Mouse (Mus musculus) liver, embryonic 11.5 days (tissue): ENCODE measurements at regions not wholly inside any gene's neighbourhood (a gene's known extent, or its start where the extent isn't known, plus 50 kb on each side); places are given as distances from the start of the nearest gene placed in this dataset.
A peak's percentile ranks its signal among the peaks of the same experiment; 100 is the strongest.

ENCODE experiments used
- ATAC-seq: fragments of 200-750 bp; cut with Nextera tagmentation; replicated peaks from 2 replicates; pipeline ENCODE4 v1.8.0; 2017; ENCODE audit warnings: moderate number of reproducible peaks, mild to moderate bottlenecking, moderate TSS enrichment, moderate library complexity; ENCODE audit not compliant: low FRiP score
- DNase-seq: peaks from one replicate; pipeline ENCODE4 v3.0.0-alpha.2; 2017; ENCODE audit warnings: low spot score
- H3K27ac ChIP-seq: fragments of 300-500 bp; sonication (generic); 2 replicates; pipeline ENCODE4 v1.5.1; 2014; ENCODE audit warnings: mild to moderate bottlenecking, low read depth, low read length, control low read depth
- H3K27me3 ChIP-seq: fragments of 300-500 bp; sonication (generic); replicated peaks from 2 replicates; pipeline ENCODE4 v1.6.1; 2014; ENCODE audit warnings: low read length, mixed read lengths; ENCODE audit not compliant: control insufficient read depth, insufficient read depth
- H3K36me3 ChIP-seq: fragments of 300-500 bp; sonication (generic); 2 replicates; pipeline ENCODE4 v1.6.1; 2014; ENCODE audit warnings: mild to moderate bottlenecking, low read length, moderate library complexity, mixed read lengths; ENCODE audit not compliant: control insufficient read depth, insufficient read depth
- H3K4me1 ChIP-seq: fragments of 300-500 bp; sonication (generic); replicated peaks from 2 replicates; pipeline ENCODE4 v1.6.1; 2014; ENCODE audit warnings: low read length, mixed read lengths; ENCODE audit not compliant: control insufficient read depth, insufficient read depth
- H3K4me2 ChIP-seq: fragments of 300-500 bp; sonication (generic); 2 replicates; pipeline ENCODE4 v1.6.1; 2014; ENCODE audit warnings: mild to moderate bottlenecking, control low read depth, moderate library complexity
- H3K4me3 ChIP-seq: fragments of 300-500 bp; sonication (generic); 2 replicates; pipeline ENCODE4 v1.5.1; 2014; ENCODE audit warnings: low read depth, low read length, control low read depth
- H3K9ac ChIP-seq: fragments of 300-500 bp; sonication (generic); 2 replicates; pipeline ENCODE4 v1.6.1; 2014; ENCODE audit warnings: low read depth, low read length, control low read depth
- H3K9me3 ChIP-seq: fragments of 300-500 bp; sonication (generic); 2 replicates; pipeline ENCODE4 v1.6.1; 2016; ENCODE audit warnings: low read length, inconsistent platforms, mixed read lengths; ENCODE audit not compliant: control insufficient read depth
- WGBS: fragments of 180-500 bp; shearing (Covaris S2); extraction: QIAGEN DNeasy Blood & Tissue Kit; methylation state at CpG from one replicate; pipeline ENCODE4 v1.1.7; 2014; 5-methylcytosine and 5-hydroxymethylcytosine counted together

DNA sequence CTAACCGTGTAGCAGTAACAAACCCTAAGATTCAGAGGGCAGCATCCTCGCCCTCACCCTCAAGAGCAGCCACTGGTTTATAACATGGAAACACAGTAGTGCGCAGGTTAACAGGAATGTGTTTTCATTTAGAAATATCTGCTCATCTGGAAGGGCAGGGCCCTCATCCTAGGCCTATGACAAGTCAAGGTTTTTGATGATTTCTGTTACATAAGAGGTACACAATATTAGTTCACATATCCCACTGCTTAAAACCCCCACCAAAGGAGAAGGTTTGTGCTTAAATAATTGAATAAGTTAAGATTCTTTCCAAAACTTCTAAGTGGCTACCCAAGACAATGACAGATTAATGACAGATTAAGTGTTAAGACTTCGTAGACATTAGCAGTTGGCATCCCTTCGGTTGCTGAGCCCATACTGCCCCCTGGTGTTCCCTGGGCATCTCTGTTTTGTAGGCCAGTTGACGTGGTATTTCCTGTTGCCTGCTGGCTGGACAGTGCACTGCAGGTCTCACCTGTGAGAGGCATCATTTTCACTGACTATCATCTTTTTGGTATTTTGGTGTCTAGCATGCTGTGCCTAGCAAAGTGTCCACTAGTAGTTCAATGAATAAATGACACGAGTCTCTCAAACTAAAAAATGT is 581.2 kb downstream of the Gm19410 start:
- ATAC-seq: peak; percentile 47

DNA sequence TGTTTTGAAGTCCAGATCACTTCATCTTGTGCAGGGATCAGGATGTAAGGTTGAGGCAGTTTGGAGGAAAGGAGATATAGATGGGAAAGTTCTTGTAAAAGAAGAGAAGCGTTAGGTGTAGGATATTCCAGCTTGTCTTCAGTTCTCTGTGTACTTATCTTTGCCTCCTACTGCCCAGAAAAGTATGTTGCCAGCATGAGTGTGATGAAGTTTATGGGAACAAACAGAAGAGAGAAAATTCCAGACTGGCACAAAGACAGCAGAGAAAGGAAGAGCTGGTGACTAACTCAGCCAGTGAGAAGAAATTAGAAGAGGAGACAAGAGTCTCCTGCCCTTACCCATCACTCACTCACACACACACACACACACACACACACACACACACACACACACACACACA is 582.5 kb downstream of the Gm19410 start:
- H3K4me1 ChIP-seq: no peaks in the 10 kb centered on the region
- WGBS: 86% methylated on average over 1 of the region's 1 CpGs
- H3K4me3 ChIP-seq: no peak overlapping the region
- no peaks in the 10 kb centered on the region for H3K9me3 ChIP-seq
- H3K27me3 ChIP-seq: no peaks in the 10 kb centered on the region
- H3K9ac ChIP-seq: no peak overlapping the region
- DNase-seq (no peak), ATAC-seq (no peak)
- H3K27ac ChIP-seq: no peak overlapping the region
- no peak overlapping the region for H3K4me2 ChIP-seq
- no peaks in the 10 kb centered on the region for H3K36me3 ChIP-seq

More for the DNA sequence above, 581.2 kb downstream of the Gm19410 start:
- Histone ChIP-seq H3K27me3 (no peaks in the 10 kb centered on the region), H3K4me3 (no peak overlapping the region), H3K36me3 (no peaks in the 10 kb centered on the region), H3K4me2 (no peak overlapping the region), H3K9me3 (no peaks in the 10 kb centered on the region), H3K27ac (no peak overlapping the region), H3K9ac (no peak overlapping the region), H3K4me1 (no peaks in the 10 kb centered on the region)
- peak; percentile 57 for DNase-seq
- 44% methylated on average over 7 of the region's 7 CpGs for WGBS

DNA sequence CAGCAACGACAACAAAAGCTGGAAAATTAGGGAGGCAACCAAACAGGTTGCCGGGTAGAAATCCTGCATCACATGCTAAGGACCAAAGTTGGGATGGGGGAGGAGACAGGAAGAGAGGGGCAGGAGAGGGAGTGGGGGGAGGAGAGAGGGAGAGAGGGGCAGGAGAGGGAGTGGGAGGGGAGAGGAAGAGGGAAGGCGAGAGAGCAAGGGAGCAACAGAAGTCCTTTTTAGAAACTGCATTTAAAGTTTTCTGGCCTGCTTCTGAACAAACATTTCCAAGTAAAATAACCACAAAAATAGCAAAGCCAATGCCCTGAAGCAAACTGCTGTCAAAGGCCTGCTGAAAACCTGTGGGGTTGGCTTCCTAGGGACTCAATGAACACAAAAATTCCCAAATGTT is 589.3 kb downstream of the Gm19410 start:
- H3K27ac ChIP-seq: no peak overlapping the region
- H3K4me1 ChIP-seq: no peaks in the 10 kb centered on the region
- no peaks in the 10 kb centered on the region for H3K9me3 ChIP-seq
- H3K36me3 ChIP-seq: no peaks in the 10 kb centered on the region
- DNase-seq (no peak), ATAC-seq (no peak)
- no peak overlapping the region for H3K4me2 ChIP-seq
- WGBS: 32% methylated on average over 3 of the region's 3 CpGs
- H3K9ac ChIP-seq: no peak overlapping the region
- no peak overlapping the region for H3K4me3 ChIP-seq
- H3K27me3 ChIP-seq: no peaks in the 10 kb centered on the region

DNA sequence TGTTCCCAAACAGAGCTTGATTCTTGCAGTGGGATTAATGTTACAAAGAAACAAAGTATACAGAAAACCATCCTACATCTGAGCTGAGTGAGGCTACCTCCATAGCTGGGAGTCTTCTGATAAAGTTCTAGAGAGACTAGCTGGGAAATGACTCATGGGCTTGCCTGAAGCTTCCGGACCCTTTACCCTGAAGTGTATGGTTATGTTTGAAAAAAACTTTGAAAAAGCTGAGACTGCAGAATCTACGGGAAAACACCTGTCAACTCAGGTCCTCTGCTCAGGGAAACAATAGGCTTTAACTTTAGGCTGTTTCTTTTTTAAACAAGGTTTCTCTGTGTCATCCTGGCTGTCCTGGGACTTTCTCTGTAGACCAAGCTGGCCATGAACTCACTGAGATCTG is 593.4 kb downstream of the Gm19410 start:
- Histone ChIP-seq H3K9ac (no peak overlapping the region), H3K4me1 (no peaks in the 10 kb centered on the region), H3K4me2 (no peak overlapping the region), H3K4me3 (no peak overlapping the region), H3K36me3 (no peaks in the 10 kb centered on the region), H3K27ac (no peak overlapping the region), H3K9me3 (no peaks in the 10 kb centered on the region), H3K27me3 (no peaks in the 10 kb centered on the region)
- no peak for DNase-seq
- no peak for ATAC-seq
- WGBS: 68% methylated on average over 2 of the region's 2 CpGs

DNA sequence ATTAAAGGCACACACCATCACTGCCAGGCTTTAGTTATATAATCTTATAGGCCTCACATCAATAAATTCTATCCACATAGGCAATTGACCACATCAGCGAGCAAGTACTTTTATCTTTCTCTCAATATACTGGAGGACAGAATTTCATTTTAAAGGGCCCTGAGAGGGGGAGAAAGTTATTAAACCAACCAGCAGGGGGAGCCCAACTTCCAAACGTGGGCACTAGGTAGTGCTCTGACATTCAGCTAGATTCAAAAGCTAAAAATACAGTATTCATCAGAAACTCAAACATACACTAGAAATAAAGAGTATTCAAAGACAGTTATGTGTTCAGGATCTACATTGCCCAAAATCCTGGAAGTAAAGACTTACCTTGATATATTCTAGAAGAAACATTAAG is 595.7 kb downstream of the Gm19410 start:
- Histone ChIP-seq H3K4me2 (no peak overlapping the region), H3K36me3 (no peaks in the 10 kb centered on the region), H3K9ac (no peak overlapping the region), H3K27me3 (no peaks in the 10 kb centered on the region), H3K9me3 (no peaks in the 10 kb centered on the region), H3K4me3 (no peak overlapping the region), H3K27ac (no peak overlapping the region), H3K4me1 (no peaks in the 10 kb centered on the region)
- WGBS: 9% methylated on average over 2 of the region's 2 CpGs
- no peak; the same call in 1 of the 2 replicates for ATAC-seq
- peak; percentile 37 for DNase-seq

DNA sequence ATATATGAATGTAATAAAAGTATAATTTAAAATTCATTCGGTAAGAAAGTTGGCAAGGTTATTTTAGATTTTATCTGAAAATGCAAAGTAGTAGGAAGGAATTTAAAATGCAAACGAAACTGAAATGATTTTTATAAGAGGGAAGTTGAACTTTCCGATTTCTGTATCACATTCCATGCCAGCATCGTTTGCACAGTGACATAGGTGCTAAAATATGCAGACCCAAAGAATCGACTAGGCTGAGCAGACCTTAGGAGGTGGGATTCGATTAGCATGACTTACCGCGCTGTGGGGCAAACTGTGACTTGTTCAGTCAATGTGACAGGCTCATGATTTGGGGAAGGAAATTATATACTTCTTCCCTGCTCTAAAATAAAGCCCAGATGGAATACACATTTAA is 596.2 kb downstream of the Gm19410 start:
- Histone ChIP-seq H3K4me1 (no peaks in the 10 kb centered on the region), H3K9me3 (no peaks in the 10 kb centered on the region), H3K36me3 (no peaks in the 10 kb centered on the region), H3K27ac (no peak overlapping the region), H3K4me3 (no peak overlapping the region), H3K4me2 (no peak overlapping the region), H3K9ac (no peak overlapping the region), H3K27me3 (no peaks in the 10 kb centered on the region)
- DNase-seq (no peak), ATAC-seq (no peak)
- WGBS: 46% methylated on average over 8 of the region's 8 CpGs

DNA sequence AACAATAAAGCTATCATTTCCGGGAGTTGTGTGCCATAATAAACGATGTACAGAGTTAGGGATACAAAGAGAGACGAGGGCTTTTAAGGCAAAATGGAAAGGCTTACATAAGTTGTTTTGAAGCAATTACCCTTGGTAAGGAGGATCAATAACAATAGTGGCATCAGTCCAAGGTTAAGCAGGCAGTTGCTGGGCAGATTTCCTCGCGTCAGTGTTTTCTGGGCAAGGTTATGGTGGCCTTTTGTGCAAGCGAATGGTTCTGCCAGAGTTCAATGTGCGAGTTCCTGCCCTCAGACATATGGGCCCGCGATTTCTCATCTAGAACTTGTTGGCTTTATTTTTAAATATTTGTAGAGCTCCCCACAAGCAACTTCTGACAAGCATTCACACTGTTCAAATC is 597.7 kb downstream of the Gm19410 start:
- WGBS: 77% methylated on average over 9 of the region's 9 CpGs

DNA sequence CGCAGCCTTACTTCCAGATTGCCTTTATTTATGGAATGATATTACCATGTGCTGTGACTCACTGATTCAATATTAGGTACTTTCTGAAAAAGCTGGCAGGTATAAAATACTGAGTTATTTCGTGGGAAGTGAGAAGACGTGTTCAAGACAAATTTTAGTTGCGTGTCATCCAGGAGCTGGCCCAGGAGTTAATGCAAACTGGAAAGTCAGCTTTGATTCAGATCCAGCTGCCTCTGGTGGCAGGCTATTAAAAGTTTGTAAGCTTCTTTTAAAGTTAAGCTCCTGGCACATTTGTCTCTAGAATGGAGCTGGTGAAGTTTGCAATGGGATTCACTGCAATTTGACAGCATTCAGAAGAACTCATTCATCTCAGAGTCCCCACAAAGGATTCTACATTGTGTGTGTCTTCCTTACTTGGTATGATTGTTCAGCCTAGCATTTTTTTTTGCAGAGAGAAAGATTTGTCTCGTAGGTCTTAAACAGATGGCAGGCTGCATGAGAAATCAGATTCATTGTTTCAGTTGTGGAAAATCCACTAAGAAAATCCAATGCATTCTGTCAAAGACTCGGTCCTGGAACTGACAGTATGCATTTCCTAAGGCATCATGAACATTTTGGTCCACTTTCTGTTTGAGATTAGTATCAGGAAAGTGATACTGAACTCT is 599.1 kb downstream of the Gm19410 start:
- WGBS: 78% methylated on average over 6 of the region's 6 CpGs
- ATAC-seq: no peak
- no peaks in the 10 kb centered on the region for H3K4me1 ChIP-seq

More for the DNA sequence above, 597.7 kb downstream of the Gm19410 start:
- Histone ChIP-seq H3K27me3 (no peaks in the 10 kb centered on the region), H3K4me2 (no peak overlapping the region), H3K9ac (no peak overlapping the region), H3K4me1 (no peaks in the 10 kb centered on the region), H3K4me3 (no peak overlapping the region), H3K27ac (no peak overlapping the region), H3K9me3 (no peaks in the 10 kb centered on the region), H3K36me3 (no peaks in the 10 kb centered on the region)
- no peak for ATAC-seq
- no peak for DNase-seq

DNA sequence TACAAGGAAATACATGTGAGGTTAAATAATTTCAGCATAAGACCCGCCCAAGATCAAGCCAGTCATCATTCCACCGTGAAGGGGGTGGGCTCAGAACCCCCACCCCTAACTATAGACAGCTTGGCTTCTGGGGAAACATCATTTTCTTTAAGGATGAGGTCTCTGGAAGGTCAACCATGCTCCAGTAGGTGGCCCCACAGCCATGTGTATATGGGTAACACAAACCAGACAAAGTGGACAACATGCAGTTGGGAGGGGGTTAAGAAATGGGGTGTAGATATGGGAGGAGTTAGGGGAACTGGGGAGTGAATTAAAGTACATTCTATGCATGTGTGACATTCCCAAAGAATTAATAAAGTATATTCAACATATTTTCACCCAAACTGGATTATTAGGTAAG is 600.4 kb downstream of the Gm19410 start:
- 63% methylated on average over 2 of the region's 2 CpGs for WGBS
- ATAC-seq (no peak), DNase-seq (no peak)
- H3K27ac ChIP-seq: no peak overlapping the region
- no peaks in the 10 kb centered on the region for H3K36me3 ChIP-seq
- H3K4me1 ChIP-seq: no peaks in the 10 kb centered on the region
- H3K27me3 ChIP-seq: no peaks in the 10 kb centered on the region
- no peaks in the 10 kb centered on the region for H3K9me3 ChIP-seq
- no peak overlapping the region for H3K4me2 ChIP-seq
- no peak overlapping the region for H3K4me3 ChIP-seq
- H3K9ac ChIP-seq: no peak overlapping the region

More for the DNA sequence above, 599.1 kb downstream of the Gm19410 start:
- no peak overlapping the region for H3K4me3 ChIP-seq
- H3K27me3 ChIP-seq: no peaks in the 10 kb centered on the region
- DNase-seq: no peak
- H3K4me2 ChIP-seq: no peak overlapping the region
- H3K27ac ChIP-seq: no peak overlapping the region
- no peaks in the 10 kb centered on the region for H3K36me3 ChIP-seq
- no peak overlapping the region for H3K9ac ChIP-seq
- H3K9me3 ChIP-seq: no peaks in the 10 kb centered on the region
